In genomic region chr14:20765642-20766258, GRCm38 (mm10) we compare ENCODE assay signal across 8 mouse cellular contexts. TPM values are rescaled to one million over a fixed set of nuclear protein-coding genes. Genes with fewer than 3 reads are reported as not detected.
A peak's percentile ranks its signal among the peaks of the same experiment; 100 is the strongest.
DNase-seq lines count a peak whose midpoint lies in the region; ATAC-seq and TF ChIP-seq lines count a peak whose summit lies in the region.

No protein-coding gene starts in this region.

- no peaks in the 10 kb centered on the region for H3K9me3 ChIP-seq in MEL (replicated peaks; ENCODE audit: insufficient read depth, low read length)
- H3K9me3 ChIP-seq in hindbrain, embryonic 10.5 days, result no peaks in the 10 kb centered on the region
- no peaks in the 10 kb centered on the region for H3K9me3 ChIP-seq in lung, embryonic 16.5 days (ENCODE audit: control insufficient read depth, low read length)

- DNase-seq in MEL (ENCODE audit: low read depth, low spot score), result peak; percentile 77
- DNase-seq in cerebellum, adult 2 months, result peak; percentile 81 to 88
- DNase-seq in hindbrain, embryonic 10.5 days (ENCODE audit: low spot score), result peak; percentile 84
- DNase-seq in layer of hippocampus, adult 9-10 months (ENCODE audit: low spot score), result peak; percentile 86
- DNase-seq in ovary, adult 18-20 months (ENCODE audit: low spot score), result peak; percentile 62
- peak; percentile 88 for DNase-seq in thymus, postnatal 0 days (ENCODE audit: low spot score)

- H3K27me3 ChIP-seq in MEL (ENCODE audit: control insufficient read depth in 1 of 2, insufficient read depth in 2 of 2, low read length in 2 of 2), result no peaks in the 10 kb centered on the region
- H3K27me3 ChIP-seq in cerebellum, adult 2 months (ENCODE audit: control insufficient read depth, insufficient read depth, low read length), result no peaks in the 10 kb centered on the region
- no peaks in the 10 kb centered on the region for H3K27me3 ChIP-seq in hindbrain, embryonic 10.5 days (ENCODE audit: insufficient read depth, poor library complexity, severe bottlenecking)
- H3K27me3 ChIP-seq in lung, embryonic 16.5 days (ENCODE audit: control insufficient read depth, insufficient read depth, low read depth, low read length), result no peaks in the 10 kb centered on the region

- ATAC-seq in frontal cortex, adult (ENCODE audit: low TSS enrichment), result peak; percentile 74
- peak; percentile 48 for ATAC-seq in lung, embryonic 16.5 days (ENCODE audit: low read depth)

- TF ChIP-seq POLR2A in MEL (IDR thresholded peaks at IDR 0.05; ENCODE audit: control insufficient read depth in 1 of 2, insufficient read depth in 1 of 2, low read depth in 1 of 2, low read length in 2 of 2, poor library complexity in 1 of 2), result no peak
- no peak for TF ChIP-seq POLR2A in cerebellum, adult 2 months (IDR thresholded peaks at IDR 0.05; ENCODE audit: borderline replicate concordance, insufficient read depth, low read length)

- peak; percentile 87 to 93 (median 90) for TF ChIP-seq CTCF in MEL (IDR thresholded peaks at IDR 0.05 in 2 of 3, conservative IDR thresholded peaks at IDR 0.05 in 1 of 3; ENCODE audit: control insufficient read depth in 1 of 3, insufficient read depth in 1 of 3, low read depth in 2 of 3, low read length in 3 of 3, poor library complexity in 1 of 3, severe bottlenecking in 1 of 3)
- peak; percentile 96 for TF ChIP-seq CTCF in cerebellum, adult 2 months (IDR thresholded peaks at IDR 0.05; ENCODE audit: borderline replicate concordance, insufficient read depth, low read depth, low read length)

- no peak overlapping the region for H3K4me3 ChIP-seq in MEL (ENCODE audit: control insufficient read depth in 1 of 2, insufficient read depth in 1 of 2, low read depth in 2 of 2, low read length in 2 of 2)
- no peak overlapping the region for H3K4me3 ChIP-seq in cerebellum, adult 2 months (replicated peaks; ENCODE audit: insufficient read depth, low read depth, low read length)
- no peak overlapping the region for H3K4me3 ChIP-seq in hindbrain, embryonic 10.5 days
- no peak overlapping the region for H3K4me3 ChIP-seq in lung, embryonic 16.5 days (ENCODE audit: low read length)

- TF ChIP-seq EP300 in MEL (IDR thresholded peaks at IDR 0.05; ENCODE audit: low read depth in 1 of 2, low read length in 2 of 2), result no peak

- WGBS in cerebellum, adult 2 months, result 34% methylated on average over 12 of the region's 12 CpGs
- 28% methylated on average over 12 of the region's 12 CpGs for WGBS in hindbrain, embryonic 10.5 days
- 34% methylated on average over 12 of the region's 12 CpGs for WGBS in lung, embryonic 16.5 days

- no peaks in the 10 kb centered on the region for H3K79me2 ChIP-seq in MEL (ENCODE audit: control insufficient read depth, insufficient read depth, low read length, poor library complexity)

- no peak overlapping the region for H3K4me2 ChIP-seq in lung, embryonic 16.5 days (ENCODE audit: low read depth, low read length)

- H3K4me1 ChIP-seq in MEL (ENCODE audit: control insufficient read depth in 1 of 2, insufficient read depth in 2 of 2, low read length in 2 of 2), result no peaks in the 10 kb centered on the region
- H3K4me1 ChIP-seq in cerebellum, adult 2 months (ENCODE audit: control insufficient read depth, insufficient read depth, low read length), result peaks cover 6% of the 10 kb centered on the region; the same call in 1 of the 2 replicates
- peaks cover 12% of the 10 kb centered on the region; the same call in 1 of the 2 replicates for H3K4me1 ChIP-seq in hindbrain, embryonic 10.5 days (replicated peaks)
- peaks cover 9% of the 10 kb centered on the region for H3K4me1 ChIP-seq in lung, embryonic 16.5 days (replicated peaks; ENCODE audit: control insufficient read depth, insufficient read depth, low read length)

- no peak overlapping the region for H3K27ac ChIP-seq in MEL (ENCODE audit: control insufficient read depth, low read depth, low read length)
- no peak overlapping the region for H3K27ac ChIP-seq in cerebellum, adult 2 months (ENCODE audit: insufficient read depth, low read length)
- H3K27ac ChIP-seq in hindbrain, embryonic 10.5 days, result peak overlapping the region; percentile 59; the same call in 1 of the 2 replicates
- H3K27ac ChIP-seq in lung, embryonic 16.5 days (ENCODE audit: low read length), result no peak overlapping the region

- TF ChIP-seq RAD21 in MEL (IDR thresholded peaks at IDR 0.05; ENCODE audit: low read depth, low read length), result peak; percentile 61

- peaks cover 0 to 4% of the 10 kb centered on the region in 2 experiments; a peak in 2 of 4 replicates for H3K36me3 ChIP-seq in MEL (ENCODE audit: control insufficient read depth in 1 of 2, insufficient read depth in 2 of 2, low read length in 2 of 2)
- peaks cover 82% of the 10 kb centered on the region for H3K36me3 ChIP-seq in hindbrain, embryonic 10.5 days
- H3K36me3 ChIP-seq in lung, embryonic 16.5 days (ENCODE audit: control insufficient read depth, insufficient read depth, low read length), result peaks cover 14% of the 10 kb centered on the region

- H3K9ac ChIP-seq in MEL (ENCODE audit: control insufficient read depth, low read depth, low read length, poor library complexity, severe bottlenecking), result no peak overlapping the region
- H3K9ac ChIP-seq in lung, embryonic 16.5 days (ENCODE audit: low read length), result no peak overlapping the region

TF ChIP-seq in MEL, 35 proteins besides CTCF, POLR2A, EP300 and RAD21:
- TF ChIP-seq NRF1 (IDR thresholded peaks at IDR 0.05; ENCODE audit: insufficient read depth, low read depth, low read length, poor library complexity, severe bottlenecking), result no peak
- TF ChIP-seq TBP (IDR thresholded peaks at IDR 0.05; ENCODE audit: low read depth, low read length), result 0 out of 2 replicates have a peak, but pooled peaks have one; percentile 19
- TF ChIP-seq ZC3H11A (IDR thresholded peaks at IDR 0.05; ENCODE audit: low read depth, low read length), result peak; percentile 55; the same call in 1 of the 2 replicates
- TF ChIP-seq POLR2AphosphoS2 (IDR thresholded peaks at IDR 0.05; ENCODE audit: low read length), result no peak
- no peak for TF ChIP-seq CHD1 (IDR thresholded peaks at IDR 0.05; ENCODE audit: low read depth, low read length)
- no peak for TF ChIP-seq TCF12 (IDR thresholded peaks at IDR 0.05; ENCODE audit: low read depth, low read length)
- TF ChIP-seq BHLHE40 (IDR thresholded peaks at IDR 0.05; ENCODE audit: borderline replicate concordance, low read depth, low read length), result 0 out of 2 replicates have a peak, but pooled peaks have one; percentile 31
- TF ChIP-seq SMC3 (IDR thresholded peaks at IDR 0.05; ENCODE audit: low read depth, low read length), result peak; percentile 86

RNA-seq across cellular contexts. Expression of gene Camk2g, which starts 28.1 kb away (rescaled TPM):
- 14.1 and 15.6 TPM in 2 replicates for total RNA-seq in MEL (2012; rRNA removed)
- 10 to 100 TPM in 1 of 2 experiments, not detected in 1; 27.1 TPM for polyA plus RNA-seq in MEL (2012; ENCODE audit: insufficient read depth in 1 of 2, insufficient read length in 2 of 2, low read depth in 1 of 2, low replicate concordance in 2 of 2, missing spikeins in 1 of 2)
- 217 and 222 TPM in 2 replicates for polyA plus RNA-seq in cerebellum, adult 2 months (2012; rRNA removed)
- 38.2 and 48.8 TPM in 2 replicates for polyA plus RNA-seq in hindbrain, embryonic 10.5 days (2016; fragmentation: Nextera tagmentation; extraction: Ambion mirVana)
- 33.7 and 37.0 TPM in 2 replicates for polyA plus RNA-seq in lung, embryonic 16.5 days (2015; fragmentation: Nextera tagmentation; extraction: Ambion mirVana)
- polyA plus RNA-seq in thymus, postnatal 0 days (2015; fragmentation: Nextera tagmentation; extraction: Ambion mirVana), result 53.2 and 56.4 TPM in 2 replicates

RNA-seq across cellular contexts. Expression of gene Ndst2, which starts 31.4 kb away (rescaled TPM):
- total RNA-seq in MEL (2012; rRNA removed), result 34.4 and 39.5 TPM in 2 replicates
- 10 to 100 TPM; 37.1 to 54.0 TPM for polyA plus RNA-seq in MEL (2012; ENCODE audit: insufficient read depth in 1 of 2, insufficient read length in 2 of 2, low read depth in 1 of 2, low replicate concordance in 2 of 2, missing spikeins in 1 of 2)
- 37.9 and 43.2 TPM in 2 replicates for polyA plus RNA-seq in cerebellum, adult 2 months (2012; rRNA removed)
- polyA plus RNA-seq in hindbrain, embryonic 10.5 days (2016; fragmentation: Nextera tagmentation; extraction: Ambion mirVana), result 23.3 and 28.3 TPM in 2 replicates
- polyA plus RNA-seq in lung, embryonic 16.5 days (2015; fragmentation: Nextera tagmentation; extraction: Ambion mirVana), result 26.6 and 29.9 TPM in 2 replicates
- polyA plus RNA-seq in thymus, postnatal 0 days (2015; fragmentation: Nextera tagmentation; extraction: Ambion mirVana), result 9.2 and 9.8 TPM in 2 replicates

RNA-seq across cellular contexts. Expression of gene Zswim8, which starts 58.4 kb away (rescaled TPM):
- 14.2 and 16.5 TPM in 2 replicates for total RNA-seq in MEL (2012; rRNA removed)
- polyA plus RNA-seq in MEL (2012; ENCODE audit: insufficient read depth in 1 of 2, insufficient read length in 2 of 2, low read depth in 1 of 2, low replicate concordance in 2 of 2, missing spikeins in 1 of 2), result 10 to 100 TPM in 1 of 2 experiments, not detected in 1; 35.5 TPM
- 164 and 177 TPM in 2 replicates for polyA plus RNA-seq in cerebellum, adult 2 months (2012; rRNA removed)
- 32.5 and 40.3 TPM in 2 replicates for polyA plus RNA-seq in hindbrain, embryonic 10.5 days (2016; fragmentation: Nextera tagmentation; extraction: Ambion mirVana)
- 29.3 and 30.4 TPM in 2 replicates for polyA plus RNA-seq in lung, embryonic 16.5 days (2015; fragmentation: Nextera tagmentation; extraction: Ambion mirVana)
- polyA plus RNA-seq in thymus, postnatal 0 days (2015; fragmentation: Nextera tagmentation; extraction: Ambion mirVana), result 11.3 and 16.1 TPM in 2 replicates
